Mouse (Mus musculus): ENCODE results near the gene Ankrd6. TPM values are rescaled to one million over a fixed set of nuclear protein-coding genes. Genes with fewer than 3 reads are reported as not detected.

The Ankrd6 gene
- total and polyA plus RNA-seq, 3 experiments, result 1.3 to 2.1 (median 1.6) TPM

GRCm38 (mm10) chr4:32997571-32997970 is 46.9 kb upstream of the Ankrd6 start:
- peaks cover 5% of the 10 kb centered on the region for H3K9me3 ChIP-seq (replicated peaks; ENCODE audit: low read length)
- H3K27me3 ChIP-seq (replicated peaks), result no peaks in the 10 kb centered on the region
- no peaks in the 10 kb centered on the region for H3K79me2 ChIP-seq (replicated peaks; ENCODE audit: control insufficient read depth, extremely low read depth, insufficient read depth, poor library complexity, severe bottlenecking)
- no peak overlapping the region for H3K27ac ChIP-seq (ENCODE audit: insufficient read depth, low read depth)
- H3K4me3 ChIP-seq (replicated peaks in 1 of 3; ENCODE audit: low read depth in 2 of 3, low read length in 2 of 3, poor library complexity in 1 of 3), result no peak overlapping the region
- TF ChIP-seq KAT2A (IDR thresholded peaks at IDR 0.05; ENCODE audit: insufficient replicate concordance, low read length) (no peak), BHLHE40 (IDR thresholded peaks at IDR 0.05; ENCODE audit: low read depth, low read length) (no peak), SIN3A (IDR thresholded peaks at IDR 0.05; ENCODE audit: low read length) (no peak), ELF1 (IDR thresholded peaks at IDR 0.05; ENCODE audit: low read depth, low read length) (no peak), ZKSCAN1 (IDR thresholded peaks at IDR 0.05; ENCODE audit: borderline replicate concordance, low read depth, low read length) (no peak), HCFC1 (IDR thresholded peaks at IDR 0.05; ENCODE audit: low read depth, low read length) (no peak), TCF12 (IDR thresholded peaks at IDR 0.05; ENCODE audit: low read depth, low read length) (no peak), MAFK (IDR thresholded peaks at IDR 0.05; ENCODE audit: insufficient replicate concordance, low read length) (no peak), USF1 (IDR thresholded peaks at IDR 0.05; ENCODE audit: low read depth, low read length) (no peak), ZC3H11A (IDR thresholded peaks at IDR 0.05; ENCODE audit: low read depth, low read length) (no peak)
- in situ Hi-C loops (cut with MboI; ENCODE audit: low pct_ligation_motif_present, low pct_unique_long_range_greater_than_20kb, low sequenced_read_pairs), result loop anchor here (25.0 kb wide), 1 partner anchor 385 kb away; the partner anchor contains the start of genes Casp8ap2 and Gja10
- H3K36me3 ChIP-seq (replicated peaks in 1 of 2; ENCODE audit: control insufficient read depth in 1 of 2, insufficient read depth in 1 of 2, low read length in 1 of 2), result no peaks in the 10 kb centered on the region
- no peak for DNase-seq (ENCODE audit: extremely low read depth)
- no peak overlapping the region for H3K4me2 ChIP-seq (ENCODE audit: insufficient read depth, low read depth, poor library complexity, severe bottlenecking)
- no peak overlapping the region for H3K9ac ChIP-seq (ENCODE audit: insufficient read depth, low read depth)
- H3K4me1 ChIP-seq (ENCODE audit: control insufficient read depth in 1 of 2, insufficient read depth in 2 of 2), result peaks cover 0 to 5% of the 10 kb centered on the region in 2 experiments; a peak in 1 of 4 replicates
- dilution Hi-C loops (cut with MboI; ENCODE audit: extremely low pct_ligation_motif_present, extremely low pct_unique_long_range_greater_than_20kb, low sequenced_read_pairs), result no loop called here

DNA sequence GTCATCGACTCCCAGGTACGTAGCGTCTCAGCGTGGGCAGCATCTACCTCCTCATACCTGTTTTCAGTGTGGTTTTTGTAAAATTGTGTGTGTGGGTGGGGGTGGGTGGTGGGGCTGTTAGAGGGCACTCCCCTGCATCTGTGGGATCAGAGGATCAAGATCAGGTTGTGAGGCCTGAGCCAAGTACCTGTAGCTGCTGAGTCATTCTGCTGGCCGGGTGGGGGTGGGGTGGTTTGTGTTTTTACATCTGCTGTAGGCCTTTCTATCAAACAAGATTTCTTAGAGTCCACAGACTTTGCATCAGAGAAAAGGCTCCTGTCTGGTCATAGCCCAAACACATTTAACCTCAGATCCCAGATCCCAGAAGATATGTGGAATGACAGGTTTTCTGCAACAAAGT is 45.4 kb upstream of the Ankrd6 start:
- dilution Hi-C loops (cut with MboI; ENCODE audit: extremely low pct_ligation_motif_present, extremely low pct_unique_long_range_greater_than_20kb, low sequenced_read_pairs), result no loop called here
- no peaks in the 10 kb centered on the region for H3K36me3 ChIP-seq (replicated peaks in 1 of 2; ENCODE audit: control insufficient read depth in 1 of 2, insufficient read depth in 1 of 2, low read length in 1 of 2)
- H3K27me3 ChIP-seq (replicated peaks), result no peaks in the 10 kb centered on the region
- H3K9ac ChIP-seq (ENCODE audit: insufficient read depth, low read depth), result no peak overlapping the region
- no peak for DNase-seq (ENCODE audit: extremely low read depth)
- no peak overlapping the region for H3K27ac ChIP-seq (ENCODE audit: insufficient read depth, low read depth)
- no peak overlapping the region for H3K4me3 ChIP-seq (replicated peaks in 1 of 3; ENCODE audit: low read depth in 2 of 3, low read length in 2 of 3, poor library complexity in 1 of 3)
- peaks cover 0 to 5% of the 10 kb centered on the region in 2 experiments; a peak in 1 of 4 replicates for H3K4me1 ChIP-seq (ENCODE audit: control insufficient read depth in 1 of 2, insufficient read depth in 2 of 2)
- no peaks in the 10 kb centered on the region for H3K79me2 ChIP-seq (replicated peaks; ENCODE audit: control insufficient read depth, extremely low read depth, insufficient read depth, poor library complexity, severe bottlenecking)
- H3K9me3 ChIP-seq (replicated peaks; ENCODE audit: low read length), result peaks cover 5% of the 10 kb centered on the region
- in situ Hi-C loops (cut with MboI; ENCODE audit: low pct_ligation_motif_present, low pct_unique_long_range_greater_than_20kb, low sequenced_read_pairs), result loop anchor here (25.0 kb wide), 1 partner anchor 384 kb away; the partner anchor contains the start of genes Casp8ap2 and Gja10
- TF ChIP-seq IRF4 (IDR thresholded peaks at IDR 0.05; ENCODE audit: low read depth, low read length), result no peak
- H3K4me2 ChIP-seq (ENCODE audit: insufficient read depth, low read depth, poor library complexity, severe bottlenecking), result no peak overlapping the region

DNA sequence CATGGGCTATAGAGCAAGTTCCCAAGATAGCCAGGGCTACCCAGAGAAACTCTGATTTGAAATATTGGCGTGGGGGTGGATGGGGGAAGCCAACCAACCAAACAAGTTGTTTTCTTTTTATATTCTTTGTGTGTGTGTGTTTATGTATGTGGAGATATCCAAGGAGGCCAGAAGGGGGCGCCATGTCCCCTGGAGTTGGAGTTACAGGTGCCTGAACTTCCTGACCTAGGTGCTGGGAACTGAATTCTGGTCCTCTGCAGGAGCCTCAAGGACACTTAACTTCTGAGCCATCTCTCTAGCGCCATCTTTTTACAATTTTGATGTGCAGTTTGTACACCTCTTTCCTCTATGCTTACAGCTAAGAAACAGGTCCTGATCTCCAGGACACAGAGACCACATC is 43.5 kb upstream of the Ankrd6 start:
- Histone ChIP-seq H3K4me3 (replicated peaks in 1 of 3; ENCODE audit: low read depth in 2 of 3, low read length in 2 of 3, poor library complexity in 1 of 3) (no peak overlapping the region), H3K4me1 (ENCODE audit: control insufficient read depth in 1 of 2, insufficient read depth in 2 of 2) (peaks cover 0 to 5% of the 10 kb centered on the region in 2 experiments; a peak in 1 of 4 replicates), H3K79me2 (replicated peaks; ENCODE audit: control insufficient read depth, extremely low read depth, insufficient read depth, poor library complexity, severe bottlenecking) (no peaks in the 10 kb centered on the region), H3K9ac (ENCODE audit: insufficient read depth, low read depth) (no peak overlapping the region), H3K27me3 (replicated peaks) (no peaks in the 10 kb centered on the region), H3K36me3 (replicated peaks in 1 of 2; ENCODE audit: control insufficient read depth in 1 of 2, insufficient read depth in 1 of 2, low read length in 1 of 2) (no peaks in the 10 kb centered on the region), H3K4me2 (ENCODE audit: insufficient read depth, low read depth, poor library complexity, severe bottlenecking) (no peak overlapping the region), H3K9me3 (replicated peaks; ENCODE audit: low read length) (peaks cover 5% of the 10 kb centered on the region), H3K27ac (ENCODE audit: insufficient read depth, low read depth) (no peak overlapping the region)
- TF ChIP-seq HCFC1 (IDR thresholded peaks at IDR 0.05; ENCODE audit: low read depth, low read length) (no peak), EP300 (IDR thresholded peaks at IDR 0.05; ENCODE audit: low read length) (no peak), CTCF (conservative IDR thresholded peaks at IDR 0.05 in 1 of 2, IDR thresholded peaks at IDR 0.05 in 1 of 2; ENCODE audit: low read depth in 2 of 2, low read length in 2 of 2) (peak; percentile 7 to 15; a peak in 1 of 4 replicates)
- DNase-seq (ENCODE audit: extremely low read depth), result no peak
- dilution Hi-C loops (cut with MboI; ENCODE audit: extremely low pct_ligation_motif_present, extremely low pct_unique_long_range_greater_than_20kb, low sequenced_read_pairs) (no loop called here), in situ Hi-C loops (cut with MboI; ENCODE audit: low pct_ligation_motif_present, low pct_unique_long_range_greater_than_20kb, low sequenced_read_pairs) (loop anchor here (25.0 kb wide), 1 partner anchor 382 kb away; the partner anchor contains the start of genes Casp8ap2 and Gja10)
